Mouse (Mus musculus): ENCODE data around the gene Ppp3cb.
A peak's percentile ranks its signal among the peaks of the same experiment; 100 is the strongest.
"Not testable (repeated sequence)": the region's sequence is repeated elsewhere in the genome, so short reads cannot be mapped to it uniquely, and the experiment has no call there.

Gene Ppp3cb

GRCm38 (mm10) chr14:20546415-20546814 is at the start of gene Ppp3cb:
Gene Ppp3cb, minus strand, starts transcription at chr14:20546573.
- peak in 1 of 2 experiments; percentile 76 for DNase-seq (ENCODE audit: low spot score in 2 of 2)

GRCm38 (mm10) chr14:20595781-20596180 is 49.4 kb upstream of the Ppp3cb start:
- DNase-seq (ENCODE audit: low spot score in 2 of 2) = no peak

DNA sequence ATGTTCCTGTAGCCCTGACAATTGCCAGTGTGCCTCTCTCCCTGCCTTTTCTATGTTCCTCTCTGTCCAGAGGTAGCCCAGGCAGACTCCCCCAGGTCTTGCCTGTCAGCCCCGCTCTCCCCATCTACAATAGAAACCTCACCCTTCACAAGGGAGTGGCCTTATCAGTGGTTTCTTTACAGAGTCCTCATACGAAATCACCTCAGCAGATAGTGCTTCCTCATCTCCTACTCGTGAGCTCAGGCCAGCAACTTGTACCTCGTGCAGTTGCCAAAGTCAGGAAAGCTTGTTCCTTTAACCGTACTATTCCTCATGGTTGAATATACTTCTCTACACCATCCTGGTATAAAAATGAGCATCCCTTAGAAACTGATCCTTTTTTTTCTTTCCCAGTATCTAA is 41.1 kb upstream of the Ppp3cb start:
- DNase-seq (ENCODE audit: low spot score in 2 of 2) = no peak

DNA sequence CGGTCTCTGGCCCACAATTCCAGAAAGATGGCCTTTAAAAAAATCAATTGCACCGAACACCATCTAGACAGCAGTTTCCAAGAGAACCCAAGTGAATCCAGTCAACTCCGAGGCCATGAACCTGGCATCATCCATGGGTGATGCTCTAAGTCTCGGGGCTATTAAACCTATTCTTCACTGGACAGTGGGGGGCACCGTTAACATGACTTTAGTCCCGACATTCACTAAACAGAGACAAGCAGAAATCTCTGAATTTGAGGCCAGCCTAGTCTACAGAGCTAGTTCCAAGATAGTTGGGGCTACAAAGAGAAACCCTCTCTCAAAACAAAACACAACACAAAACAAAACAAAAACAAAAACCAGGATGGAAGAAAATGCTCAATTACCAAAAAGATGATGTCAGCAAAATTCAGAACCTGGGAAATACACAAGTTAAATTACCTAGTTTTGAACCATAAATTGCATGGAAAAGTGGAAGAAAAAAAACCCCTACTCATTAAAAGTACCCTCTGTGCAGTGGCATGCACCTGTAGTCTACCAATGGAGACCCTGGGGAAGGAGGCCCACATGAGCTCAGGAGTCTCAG is 32.5 kb upstream of the Ppp3cb start:
- DNase-seq (ENCODE audit: low spot score in 2 of 2) = no peak

GRCm38 (mm10) chr14:20576179-20576578 is 29.8 kb upstream of the Ppp3cb start:
- DNase-seq (ENCODE audit: low spot score in 2 of 2) = peak; percentile 52 to 71

DNA sequence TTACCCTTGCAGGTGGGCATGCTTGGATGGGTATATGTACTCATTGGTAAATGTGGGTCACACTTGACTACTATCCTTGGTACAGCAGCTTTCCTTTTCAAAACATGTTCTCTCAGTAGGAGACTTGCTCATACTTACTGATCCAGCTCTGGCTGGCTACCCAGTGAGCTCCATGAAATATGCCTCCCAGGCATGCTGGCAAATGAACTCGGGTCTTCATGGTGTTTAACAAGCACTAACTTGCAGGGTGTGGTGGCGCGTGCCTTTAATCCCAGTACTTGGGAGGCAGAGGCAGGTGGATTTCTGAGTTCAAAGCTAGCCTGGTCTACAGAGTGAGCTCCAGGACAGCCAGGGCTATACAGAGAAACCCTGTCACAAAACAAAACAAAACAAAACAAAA is 26.8 kb upstream of the Ppp3cb start:
- DNase-seq (ENCODE audit: low spot score in 2 of 2) = not testable (repeated sequence)

GRCm38 (mm10) chr14:20565256-20566021 is 19.1 kb upstream of the Ppp3cb start:
- no peak for DNase-seq (ENCODE audit: low spot score in 2 of 2)

DNA sequence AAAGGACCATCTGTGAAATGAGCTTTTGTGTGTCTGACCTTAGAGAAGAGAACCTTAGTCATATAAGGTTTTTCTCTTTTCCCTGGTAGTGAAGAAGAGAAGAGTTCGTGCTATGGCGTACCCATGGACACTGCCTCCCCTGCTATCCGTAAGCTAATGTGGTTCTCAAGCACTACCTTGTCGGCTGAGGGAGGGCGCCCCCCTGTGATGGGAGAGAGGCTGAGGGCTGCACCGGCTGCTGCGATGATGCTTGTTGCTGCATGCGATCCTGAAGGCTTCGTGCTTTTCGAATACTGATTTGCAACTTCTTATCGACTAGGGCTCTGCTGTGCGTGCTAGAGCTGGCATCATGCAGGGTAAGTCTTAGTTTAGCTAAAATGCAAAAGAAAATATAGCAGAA is 18.3 kb upstream of the Ppp3cb start:
- DNase-seq (ENCODE audit: low spot score in 2 of 2) = no peak

- no peak for DNase-seq (ENCODE audit: low spot score in 2 of 2)
Observed at GRCm38 (mm10) chr14:20561897-20562296, 15.5 kb upstream of the Ppp3cb start.

- no peak for DNase-seq (ENCODE audit: low spot score in 2 of 2)
Observed at GRCm38 (mm10) chr14:20550136-20550535, 3.8 kb upstream of the Ppp3cb start.

- peak; percentile 92 for DNase-seq (ENCODE audit: low spot score in 2 of 2)
Observed at GRCm38 (mm10) chr14:20545529-20546331, 643 bp downstream of the Ppp3cb start.

DNA sequence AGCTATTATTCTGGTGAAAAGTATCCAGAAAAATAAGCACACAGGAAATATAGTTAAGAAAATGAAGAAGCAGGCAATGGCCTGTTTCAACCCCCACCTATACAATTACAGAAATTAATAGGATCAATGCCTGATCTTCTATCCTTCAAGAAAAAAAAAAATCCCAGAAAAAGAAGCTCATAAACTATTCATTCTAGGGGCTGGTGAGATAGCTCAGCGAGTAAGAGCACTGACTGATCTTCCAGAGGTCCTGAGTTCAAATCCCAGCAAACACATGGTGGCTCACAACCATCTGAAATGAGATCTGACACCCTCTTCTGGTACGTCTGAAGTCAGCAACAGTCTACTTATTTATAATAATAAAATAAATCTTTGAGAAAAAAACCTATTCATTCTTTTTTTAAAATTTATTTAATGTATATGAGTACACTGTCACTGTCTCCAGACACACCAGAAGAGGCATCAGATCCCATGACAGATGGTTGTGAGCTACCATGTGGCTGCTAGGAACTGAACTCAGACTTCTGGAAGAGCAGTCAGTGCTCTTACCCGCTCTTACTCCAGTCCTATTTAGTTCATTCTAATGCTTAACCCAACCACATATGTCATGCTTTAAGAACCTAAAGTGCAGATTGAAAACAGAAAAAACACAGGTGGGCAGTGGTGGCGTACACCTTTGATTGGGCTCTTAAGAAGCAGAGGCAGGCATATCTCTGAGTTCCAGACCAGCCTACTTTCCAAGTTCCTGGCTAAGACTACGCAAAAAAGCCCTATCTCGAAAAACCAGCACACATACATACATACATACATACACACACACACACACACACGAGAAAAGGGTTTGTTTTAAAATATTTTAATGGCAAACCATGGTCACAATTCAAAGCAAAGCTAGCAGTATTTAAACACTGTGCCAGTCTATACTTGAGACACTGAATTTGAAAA is 1.6 kb downstream of the Ppp3cb start:
- DNase-seq (ENCODE audit: low spot score in 2 of 2) = no peak

DNA sequence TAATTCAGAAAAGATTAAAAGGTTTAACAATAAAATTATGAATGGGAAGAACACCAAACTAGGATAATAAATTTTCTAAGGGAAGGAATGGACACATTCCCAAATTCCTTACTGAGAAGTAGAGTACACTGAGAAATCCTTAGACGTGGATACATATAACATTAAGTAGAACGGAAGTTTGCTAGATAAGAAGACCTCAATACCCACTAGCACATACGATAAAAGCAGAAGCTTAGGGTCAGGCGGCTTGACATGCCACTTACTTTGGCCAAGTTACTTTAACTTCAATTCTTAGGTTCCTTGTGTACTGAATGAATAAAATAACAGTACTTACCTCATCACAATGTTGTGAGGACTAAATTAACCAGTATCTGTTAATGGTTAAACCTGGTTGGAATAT is 16.7 kb downstream of the Ppp3cb start:
- no peak for DNase-seq (ENCODE audit: low spot score in 2 of 2)

DNA sequence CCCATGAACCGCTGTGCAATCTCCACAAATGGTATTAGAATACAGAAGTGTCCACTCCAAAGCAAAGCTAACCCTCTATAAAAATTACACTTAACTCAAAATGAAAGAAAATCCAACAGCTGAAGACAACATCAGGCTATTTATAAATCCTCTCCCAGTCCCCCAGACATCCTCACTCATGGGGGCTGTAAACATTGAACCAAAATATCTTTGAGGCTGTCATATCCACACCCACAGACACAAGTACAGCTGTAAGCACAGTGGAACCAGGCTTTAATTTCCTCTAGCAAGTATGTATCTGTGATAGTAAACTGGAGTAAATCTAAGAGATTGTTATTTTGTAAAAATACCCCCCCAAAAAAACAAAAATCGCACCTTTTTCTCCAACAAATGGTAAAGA is 26.2 kb downstream of the Ppp3cb start:
- DNase-seq (ENCODE audit: low spot score in 2 of 2) = no peak

GRCm38 (mm10) chr14:20508424-20508823 is 37.9 kb downstream of the Ppp3cb start:
- no peak for DNase-seq (ENCODE audit: low spot score in 2 of 2)

DNA sequence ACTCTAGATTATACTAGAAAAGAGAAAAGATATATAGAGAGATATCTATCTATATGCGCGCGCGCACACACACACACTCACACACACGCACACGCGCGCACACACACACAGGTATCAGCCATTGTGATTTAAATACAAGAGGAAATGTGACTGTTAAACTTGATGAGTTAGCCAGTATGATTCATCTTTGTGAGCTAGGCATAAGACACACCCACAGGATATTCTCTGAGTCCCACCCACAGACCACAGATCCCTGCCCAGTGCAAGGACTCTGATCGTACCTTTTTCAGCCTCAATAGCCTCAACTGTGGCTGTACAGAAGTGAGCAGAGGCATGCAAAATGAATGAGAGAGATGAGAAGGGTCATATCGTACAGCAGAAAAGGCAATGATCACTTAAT is 43.4 kb downstream of the Ppp3cb start:
- DNase-seq (ENCODE audit: low spot score in 2 of 2) = no peak

- DNase-seq (ENCODE audit: low spot score in 2 of 2) = no peak
Observed at GRCm38 (mm10) chr14:20499982-20500381, 46.4 kb downstream of the Ppp3cb start.

- DNase-seq (ENCODE audit: low spot score in 2 of 2) = no peak
Observed at GRCm38 (mm10) chr14:20496603-20497002, 49.8 kb downstream of the Ppp3cb start, which contains the start of gene Mss51. Gene Mss51, minus strand, starts transcription at chr14:20496901.

GRCm38 (mm10) chr14:20486031-20486430 is 60.3 kb downstream of the Ppp3cb start:
- no peak for DNase-seq (ENCODE audit: low spot score in 2 of 2)

GRCm38 (mm10) chr14:20482051-20482751 is 64.2 kb downstream of the Ppp3cb start:
- DNase-seq (ENCODE audit: low spot score in 2 of 2) = no peak

DNA sequence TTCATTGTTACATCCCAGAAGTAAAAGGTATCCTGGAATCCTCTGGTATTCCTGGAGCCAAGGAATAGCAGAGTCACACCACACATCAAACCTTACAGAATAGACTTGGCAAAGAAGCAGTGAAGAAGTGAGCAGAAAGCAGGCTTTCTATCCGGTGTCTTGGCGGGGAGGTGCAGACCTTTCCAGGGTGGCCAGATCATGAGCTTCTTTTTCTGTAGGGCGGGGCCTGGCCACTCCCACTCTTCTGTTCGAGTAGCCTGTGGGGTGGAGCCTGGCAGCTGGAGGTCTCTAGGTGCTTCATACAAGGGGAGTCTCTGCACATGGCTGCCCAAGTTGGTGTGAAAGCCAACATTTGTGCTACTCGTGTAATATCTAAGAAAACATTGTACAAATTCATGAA is 65.2 kb downstream of the Ppp3cb start:
- DNase-seq (ENCODE audit: low spot score in 2 of 2) = no peak
